Mouse (Mus musculus) lung, postnatal 0 days (tissue): ENCODE measurements around the gene Stmn1. TPM values are rescaled to one million over a fixed set of nuclear protein-coding genes. Genes with fewer than 3 reads are reported as not detected.
A peak's percentile ranks its signal among the peaks of the same experiment; 100 is the strongest.
"Not testable (repeated sequence)": the region's sequence is repeated elsewhere in the genome, so short reads cannot be mapped to it uniquely, and the experiment has no call there.

Experiments used
- ATAC-seq: fragments of 200-750 bp; cut with Nextera tagmentation; 2 replicates; pipeline ENCODE4 v1.8.0; 2017; ENCODE audit warnings: moderate library complexity
- DNase-seq: peaks from one replicate; pipeline ENCODE4 v3.0.0-alpha.2; 2016; ENCODE audit warnings: low spot score
- H3K27ac ChIP-seq: fragments of 300-500 bp; sonication (generic); 2 replicates; pipeline ENCODE4 v1.5.1; 2014; ENCODE audit warnings: antibody characterized with exemption, mild to moderate bottlenecking, low read length, mixed read lengths
- H3K27me3 ChIP-seq: fragments of 300-500 bp; sonication (generic); replicated peaks from 2 replicates; pipeline ENCODE4 v1.6.1; 2014; ENCODE audit warnings: low read length, mixed read lengths; ENCODE audit not compliant: insufficient read depth
- H3K36me3 ChIP-seq: fragments of 300-500 bp; sonication (generic); 2 replicates; pipeline ENCODE4 v1.6.1; 2014; ENCODE audit warnings: low read length, mixed read lengths; ENCODE audit not compliant: insufficient read depth
- H3K4me1 ChIP-seq: fragments of 300-500 bp; sonication (generic); 2 replicates; pipeline ENCODE4 v1.6.1; 2014; ENCODE audit warnings: antibody characterized with exemption, low read depth, low read length, mixed read lengths; ENCODE audit not compliant: insufficient read depth
- H3K4me2 ChIP-seq: fragments of 300-500 bp; sonication (generic); replicated peaks from 2 replicates; pipeline ENCODE4 v1.6.1; 2014; ENCODE audit warnings: low read depth, mild to moderate bottlenecking, low read length, moderate library complexity, mixed read lengths
- H3K4me3 ChIP-seq: fragments of 300-500 bp; sonication (generic); 2 replicates; pipeline ENCODE4 v1.5.1; 2014; ENCODE audit warnings: low read depth, low read length
- H3K9ac ChIP-seq: fragments of 300-500 bp; sonication (generic); replicated peaks from 2 replicates; pipeline ENCODE4 v1.6.1; 2014; ENCODE audit warnings: low read depth, mild to moderate bottlenecking
- H3K9me3 ChIP-seq: fragments of 300-500 bp; sonication (generic); 2 replicates; pipeline ENCODE4 v1.6.1; 2016; ENCODE audit warnings: low read length, mixed read lengths
- CTCF ChIP-seq: IDR thresholded peaks from 2 replicates; pipeline ENCODE4 v1.5.1; 2016; ENCODE audit warnings: antibody characterized with exemption, mild to moderate bottlenecking
- EP300 ChIP-seq: IDR thresholded peaks from 2 replicates; pipeline ENCODE4 v1.6.1; 2016; ENCODE audit warnings: antibody characterized with exemption, mild to moderate bottlenecking, control low read depth
- WGBS: fragments of 180-500 bp; shearing (Covaris S2); extraction: QIAGEN DNeasy Blood & Tissue Kit; methylation state at CpG from one replicate; pipeline ENCODE4 v1.1.7; 2014; 5-methylcytosine and 5-hydroxymethylcytosine counted together
- polyA plus RNA-seq: library from polyadenylated mRNA; unstranded; fragments of >200 nt; fragmentation: Nextera tagmentation; extraction: Ambion mirVana; gene quantifications from 2 replicates; pipeline ENCODE4 v1.2.1, GENCODE M21; 2015

The Stmn1 gene
- polyA plus RNA-seq, 1 experiment from 2014 or later, result 260 TPM

GRCm38 (mm10) chr4:134496595-134497210 is 28.6 kb downstream of the Stmn1 start, which contains the start of gene Paqr7:
Gene Paqr7 (plus strand): TSS chr4:134496697.
- 3% methylated on average over 34 of the region's 35 CpGs for WGBS

DNA sequence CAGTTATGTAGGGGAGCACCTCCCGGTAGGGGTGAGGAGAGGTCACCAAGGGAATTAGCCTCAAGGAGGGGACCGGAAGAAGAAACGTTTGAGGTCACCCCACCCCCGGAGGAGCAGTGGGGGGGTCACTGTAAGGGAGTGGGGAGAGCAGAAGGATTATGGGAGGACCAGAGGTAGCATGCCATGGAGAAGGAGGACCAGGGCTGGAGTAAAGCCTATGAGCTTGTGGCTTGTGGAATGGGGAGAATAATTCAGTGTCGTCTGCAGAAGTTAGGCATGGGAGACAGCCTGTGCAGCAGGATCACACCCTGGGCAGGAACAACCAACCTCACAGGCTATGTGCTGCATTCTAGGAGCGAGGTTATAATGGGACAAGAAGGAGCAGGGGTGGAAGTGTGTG is 29.1 kb downstream of the Stmn1 start:
- peak overlapping the region; percentile 94 for H3K4me2 ChIP-seq
- peak; percentile 52 for DNase-seq
- peak overlapping the region; percentile 85 for H3K27ac ChIP-seq
- H3K4me1 ChIP-seq, result peaks cover 17% of the 10 kb centered on the region; the same call in 1 of the 2 replicates
- 7% methylated on average over 6 of the region's 6 CpGs for WGBS
- no peaks in the 10 kb centered on the region for H3K36me3 ChIP-seq
- peak overlapping the region; percentile 55 for H3K4me3 ChIP-seq
- no peaks in the 10 kb centered on the region for H3K9me3 ChIP-seq
- TF ChIP-seq EP300, result no peak
- no peak for TF ChIP-seq CTCF
- no peak; the same call in 1 of the 2 replicates for ATAC-seq
- peak overlapping the region; percentile 48 for H3K9ac ChIP-seq
- no peaks in the 10 kb centered on the region for H3K27me3 ChIP-seq

More at GRCm38 (mm10) chr4:134496595-134497210, 28.6 kb downstream of the Stmn1 start, which contains the start of gene Paqr7:
- Histone ChIP-seq H3K4me1 (peaks cover 17% of the 10 kb centered on the region; the same call in 1 of the 2 replicates), H3K4me3 (peak within 1 kb of the TSS; percentile 55), H3K27me3 (no peaks in the 10 kb centered on the region), H3K36me3 (no peaks in the 10 kb centered on the region), H3K4me2 (peak within 1 kb of the TSS; percentile 94), H3K9ac (peak within 1 kb of the TSS; percentile 48), H3K9me3 (no peaks in the 10 kb centered on the region), H3K27ac (peak within 1 kb of the TSS; percentile 85)
- DNase-seq (peak; percentile 85), ATAC-seq (peak; percentile 80)
- TF ChIP-seq CTCF (peak; percentile 22), EP300 (peak; percentile 36; the same call in 1 of the 2 replicates)

- no peaks in the 10 kb centered on the region for H3K27me3 ChIP-seq
- peaks cover 17% of the 10 kb centered on the region; the same call in 1 of the 2 replicates for H3K4me1 ChIP-seq
- ATAC-seq, result no peak
- H3K4me3 ChIP-seq, result no peak overlapping the region
- DNase-seq, result no peak
- H3K4me2 ChIP-seq, result peak overlapping the region; percentile 94
- 0 out of 2 replicates have a peak overlapping the region, but pooled peaks have one; percentile 85 for H3K27ac ChIP-seq
- H3K9me3 ChIP-seq, result no peaks in the 10 kb centered on the region
- TF ChIP-seq EP300, result no peak
- no peak for TF ChIP-seq CTCF
- H3K9ac ChIP-seq, result no peak overlapping the region
- no peaks in the 10 kb centered on the region for H3K36me3 ChIP-seq
- 62% methylated on average over 12 of the region's 12 CpGs for WGBS
These were observed 30.0 kb downstream of the Stmn1 start for GRCm38 (mm10) chr4:134497986-134498731.

GRCm38 (mm10) chr4:134498983-134499382 is 30.9 kb downstream of the Stmn1 start:
- H3K27ac ChIP-seq, H3K9me3 ChIP-seq, ATAC-seq, H3K36me3 ChIP-seq, H3K9ac ChIP-seq, DNase-seq, H3K27me3 ChIP-seq, H3K4me2 ChIP-seq, H3K4me3 ChIP-seq: not testable (repeated sequence)
- 72% methylated on average over 6 of the region's 6 CpGs for WGBS
- peaks cover 17% of the 10 kb centered on the region; the same call in 1 of the 2 replicates for H3K4me1 ChIP-seq

DNA sequence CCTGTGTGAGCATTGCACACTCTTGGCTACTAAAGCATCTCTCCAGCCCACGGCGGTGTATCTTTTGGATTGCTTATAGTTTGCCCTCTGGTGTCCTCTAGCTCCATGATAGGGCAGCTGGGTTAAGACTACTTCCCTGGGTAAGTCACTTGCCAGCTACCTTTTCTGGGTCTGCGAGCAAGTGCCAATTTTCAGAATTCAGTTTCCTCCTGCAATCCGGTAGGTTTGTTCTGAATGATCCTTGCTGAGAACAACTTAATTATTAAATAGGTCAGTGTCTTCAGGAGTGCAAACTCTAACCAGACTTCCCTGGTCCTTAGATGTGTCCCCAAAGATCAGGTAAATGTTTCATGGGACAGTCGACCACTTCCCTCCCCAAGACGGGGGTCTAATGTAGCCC is 33.0 kb downstream of the Stmn1 start:
- ATAC-seq (no peak), DNase-seq (no peak)
- H3K4me1 ChIP-seq, result peaks cover 3% of the 10 kb centered on the region; the same call in 1 of the 2 replicates
- no peak overlapping the region for H3K4me2 ChIP-seq
- no peaks in the 10 kb centered on the region for H3K27me3 ChIP-seq
- no peak for TF ChIP-seq EP300
- TF ChIP-seq CTCF, result no peak
- H3K36me3 ChIP-seq, result no peaks in the 10 kb centered on the region
- H3K9me3 ChIP-seq, result no peaks in the 10 kb centered on the region
- H3K9ac ChIP-seq, result no peak overlapping the region
- 89% methylated on average over 6 of the region's 6 CpGs for WGBS
- H3K4me3 ChIP-seq, result no peak overlapping the region
- H3K27ac ChIP-seq, result no peak overlapping the region

DNA sequence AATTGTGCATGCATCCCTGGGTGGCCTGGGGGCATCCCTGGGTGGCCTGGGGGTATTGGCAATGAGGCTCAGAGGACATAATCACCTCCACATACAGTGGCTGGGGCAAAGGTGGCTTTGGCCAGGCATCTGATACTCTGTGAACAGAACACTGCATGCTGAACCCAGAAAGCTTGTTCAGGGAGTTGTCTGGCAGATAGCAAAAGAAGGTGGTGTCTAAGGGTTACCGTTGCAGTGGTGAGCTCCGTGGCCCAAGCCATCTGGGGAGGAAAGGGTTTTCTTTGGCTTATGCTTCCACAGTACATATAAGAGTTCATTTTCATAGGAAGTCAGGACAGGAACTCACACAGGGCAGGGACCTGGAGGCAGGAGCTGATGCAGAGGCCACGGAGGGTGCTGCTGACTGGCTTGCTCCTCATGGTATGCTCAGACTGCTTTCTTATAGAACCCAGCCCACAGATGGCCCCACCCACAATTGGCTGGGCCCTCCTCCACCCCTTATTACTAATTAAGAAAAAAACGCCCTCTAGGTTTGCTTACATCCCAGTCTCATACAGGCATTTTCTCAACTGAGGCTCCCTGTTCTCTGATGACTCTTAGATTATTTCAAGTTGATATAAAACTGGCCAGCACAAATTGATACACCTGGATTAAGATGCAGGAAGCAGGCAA is 35.7 kb downstream of the Stmn1 start:
- H3K9ac ChIP-seq, result no peak overlapping the region
- no peak overlapping the region for H3K4me2 ChIP-seq
- DNase-seq (no peak), ATAC-seq (no peak)
- H3K27me3 ChIP-seq, result no peaks in the 10 kb centered on the region
- no peaks in the 10 kb centered on the region for H3K4me1 ChIP-seq
- no peaks in the 10 kb centered on the region for H3K9me3 ChIP-seq
- no peak overlapping the region for H3K27ac ChIP-seq
- H3K4me3 ChIP-seq, result no peak overlapping the region
- H3K36me3 ChIP-seq, result 0 out of 2 replicates have a peak, but pooled peaks cover 4% of the 10 kb centered on the region
- no peak for TF ChIP-seq EP300
- no peak for TF ChIP-seq CTCF
- WGBS, result 61% methylated on average over 4 of the region's 4 CpGs
